Mouse (Mus musculus) heart, postnatal 0 days (tissue): Measurements from ENCODE around the gene Gcnt4.

Experiments
- CTCF ChIP-seq: IDR thresholded peaks from 2 replicates; pipeline ENCODE4 v1.5.1; 2016; ENCODE audit warnings: antibody characterized with exemption, control low read depth, low read depth
- EP300 ChIP-seq: IDR thresholded peaks from 2 replicates; pipeline ENCODE4 v1.6.1; 2016; ENCODE audit warnings: antibody characterized with exemption, low read depth

GRCm38 (mm10) chr13:96923999-96924961 is at the start of gene Gcnt4:
- TF ChIP-seq CTCF (no peak), EP300 (no peak)
